Mouse (Mus musculus) cerebellum, adult 18-20 months (tissue): ENCODE data around the gene Aff4.

Experiments
- DNase-seq, 2 experiments: peaks; one replicate each; pipeline ENCODE4 v3.0.0; 2021

Aff4 gene

GRCm38 (mm10) chr11:53430300-53430669, 79.7 kb downstream of the Aff4 start:
- no peak for DNase-seq

- DNase-seq, result peak; percentile 100
Observed at GRCm38 (mm10) chr11:53430670-53431346, 80.2 kb downstream of the Aff4 start, which contains the start of the genes Uqcrq and Gdf9. Gene Uqcrq, minus strand, starts transcription at chr11:53430831. Gene Gdf9, plus strand, starts transcription at chr11:53431023.

- no peak for DNase-seq
Observed at GRCm38 (mm10) chr11:53431347-53432056, 80.9 kb downstream of the Aff4 start.

- DNase-seq, result no peak
Observed at GRCm38 (mm10) chr11:53433057-53433456, 82.4 kb downstream of the Aff4 start.

GRCm38 (mm10) chr11:53435504-53435903, 84.9 kb downstream of the Aff4 start:
- no peak for DNase-seq

GRCm38 (mm10) chr11:53436338-53436737, 85.7 kb downstream of the Aff4 start:
- no peak for DNase-seq

GRCm38 (mm10) chr11:53441921-53442320, 91.3 kb downstream of the Aff4 start:
- DNase-seq, result no peak

- DNase-seq, result peak; percentile 51 to 67
Observed at GRCm38 (mm10) chr11:53443861-53444260, 93.2 kb downstream of the Aff4 start.

- no peak for DNase-seq
Observed at GRCm38 (mm10) chr11:53445562-53445961, 94.9 kb downstream of the Aff4 start.

- DNase-seq, result no peak
Observed at GRCm38 (mm10) chr11:53446183-53446582, 95.5 kb downstream of the Aff4 start.

- no peak for DNase-seq
Observed at GRCm38 (mm10) chr11:53447996-53448395, 97.4 kb downstream of the Aff4 start.

GRCm38 (mm10) chr11:53448529-53448928, 97.9 kb downstream of the Aff4 start:
- peak; percentile 93 to 96 for DNase-seq

GRCm38 (mm10) chr11:53450070-53450705, 99.6 kb downstream of the Aff4 start:
- no peak for DNase-seq

GRCm38 (mm10) chr11:53451361-53451760, 100.7 kb downstream of the Aff4 start:
- no peak for DNase-seq

GRCm38 (mm10) chr11:53452396-53452795, 101.8 kb downstream of the Aff4 start:
- DNase-seq, result peak; percentile 59 to 67

- no peak for DNase-seq
Observed at GRCm38 (mm10) chr11:53453031-53453430, 102.4 kb downstream of the Aff4 start.

- peak; percentile 60 to 77 for DNase-seq
Observed at GRCm38 (mm10) chr11:53456474-53457371, 106.1 kb downstream of the Aff4 start, which contains the start of the genes Gm10447 and Shroom1. Gene Gm10447, minus strand, starts transcription at chr11:53457110. Gene Shroom1, plus strand, starts transcription at chr11:53457205.

- DNase-seq, result no peak
Observed at GRCm38 (mm10) chr11:53457372-53457954, 106.8 kb downstream of the Aff4 start.

- DNase-seq, result no peak
Observed at GRCm38 (mm10) chr11:53458996-53459395, 108.4 kb downstream of the Aff4 start.

- DNase-seq, result no peak
Observed at GRCm38 (mm10) chr11:53460192-53460591, 109.6 kb downstream of the Aff4 start.

- no peak for DNase-seq
Observed at GRCm38 (mm10) chr11:53461727-53462126, 111.1 kb downstream of the Aff4 start.
